Mouse (Mus musculus) layer of hippocampus, postnatal 10 days (tissue): ENCODE measurements around the gene Cdh22. TPM values are rescaled to one million over a fixed set of nuclear protein-coding genes. Genes with fewer than 3 reads are reported as not detected.

Experiments used
- DNase-seq, 2 experiments: peaks; one replicate each; pipeline ENCODE4 v3.0.0; 2021; ENCODE audit warnings: low spot score in 2 of 2
- total RNA-seq, 2 experiments: library from RNA; stranded (reverse); gene quantifications; 2 replicates each; pipeline ENCODE4 v1.2.3; 2021

Cdh22 gene
- total RNA-seq, 2 experiments from 2014 or later, result 13.5 to 15.8 TPM

GRCm38 (mm10) chr2:165211426-165212079, 23.1 kb downstream of the Cdh22 start:
- DNase-seq, result no peak

DNA sequence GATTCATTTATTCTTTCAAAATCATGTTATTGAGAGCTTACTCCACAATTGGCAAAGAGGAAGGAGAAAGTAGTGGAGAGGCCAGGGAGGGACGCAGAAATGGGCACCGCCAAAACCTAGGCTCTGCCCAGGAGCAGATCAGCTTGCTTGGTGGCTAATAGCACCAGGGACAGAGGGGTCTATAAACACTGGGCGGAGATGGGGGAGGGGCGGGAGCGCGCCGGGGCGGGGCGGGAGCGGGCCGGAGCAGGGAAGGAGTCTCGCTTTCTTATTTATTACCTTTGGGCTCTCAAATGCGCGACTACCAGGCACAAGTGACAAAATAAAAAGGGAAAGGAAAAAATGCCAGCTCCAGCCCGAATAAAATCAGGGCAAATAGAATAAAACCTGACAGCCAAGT, 23.7 kb downstream of the Cdh22 start:
- DNase-seq, result no peak

GRCm38 (mm10) chr2:165207689-165208088, 27.0 kb downstream of the Cdh22 start:
- no peak for DNase-seq

GRCm38 (mm10) chr2:165207086-165207485, 27.6 kb downstream of the Cdh22 start:
- DNase-seq, result no peak

- no peak for DNase-seq
Observed at GRCm38 (mm10) chr2:165205486-165205885, 29.2 kb downstream of the Cdh22 start.

DNA sequence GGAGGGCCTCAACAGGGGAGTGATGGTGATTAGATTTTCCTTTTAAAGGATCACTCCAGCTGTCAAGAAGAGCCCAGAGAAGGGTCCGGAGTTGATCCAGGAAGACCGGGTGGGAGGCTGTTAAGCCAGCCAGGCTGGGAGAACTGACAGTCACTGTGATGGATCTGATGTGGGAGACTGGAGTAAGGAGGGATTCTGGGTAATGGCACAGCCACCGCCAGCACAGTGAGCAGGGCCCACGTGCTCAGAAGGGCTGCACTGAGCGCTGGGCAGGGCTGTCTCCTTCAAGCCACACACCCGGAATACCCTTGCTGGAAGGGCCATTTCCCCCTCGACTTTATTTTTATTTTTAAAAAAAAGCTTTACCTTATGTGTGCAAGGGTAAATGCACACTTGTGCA, 29.7 kb downstream of the Cdh22 start:
- no peak for DNase-seq

GRCm38 (mm10) chr2:165201761-165202751, 32.6 kb downstream of the Cdh22 start:
- peak; percentile 46 to 57 for DNase-seq

GRCm38 (mm10) chr2:165197546-165197945, 37.1 kb downstream of the Cdh22 start:
- DNase-seq, result no peak

DNA sequence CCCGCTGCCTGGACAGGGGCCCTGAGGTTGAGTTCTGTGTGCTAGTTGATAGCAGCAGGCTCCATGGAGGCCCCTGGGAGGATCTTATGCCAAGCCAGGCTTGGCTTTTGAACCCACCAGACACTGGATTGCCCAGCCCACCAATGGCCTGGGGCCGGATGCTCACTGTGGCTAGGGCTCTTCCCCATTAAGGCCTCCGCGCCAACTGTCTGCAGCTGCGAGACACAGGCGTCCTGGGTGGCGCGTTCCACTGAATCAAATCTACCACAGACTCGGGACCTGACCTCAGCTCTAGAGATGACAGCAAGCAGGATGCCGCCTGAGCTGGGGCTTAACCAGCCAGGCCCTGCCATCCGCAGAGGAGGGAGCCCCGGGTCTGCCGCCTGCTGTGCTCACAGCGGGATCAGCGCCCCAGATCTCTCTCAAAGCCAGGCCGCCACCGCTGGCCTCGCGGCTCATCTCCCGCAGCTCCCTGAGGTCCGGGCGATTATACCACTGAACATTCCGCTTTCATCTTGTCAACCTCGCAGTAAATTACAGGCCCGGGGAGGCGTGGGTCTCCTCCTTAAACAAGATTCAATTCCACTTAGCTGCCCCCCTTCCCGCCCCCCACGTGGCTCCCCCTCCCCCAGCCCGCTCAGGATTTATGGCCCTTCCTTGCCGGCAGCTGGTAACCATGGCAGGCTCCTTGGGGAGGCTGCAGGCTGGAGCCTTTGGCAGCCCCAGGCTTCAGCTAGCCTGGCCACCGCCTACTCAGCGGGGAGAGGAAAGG, 39.1 kb downstream of the Cdh22 start:
- DNase-seq, result no peak

DNA sequence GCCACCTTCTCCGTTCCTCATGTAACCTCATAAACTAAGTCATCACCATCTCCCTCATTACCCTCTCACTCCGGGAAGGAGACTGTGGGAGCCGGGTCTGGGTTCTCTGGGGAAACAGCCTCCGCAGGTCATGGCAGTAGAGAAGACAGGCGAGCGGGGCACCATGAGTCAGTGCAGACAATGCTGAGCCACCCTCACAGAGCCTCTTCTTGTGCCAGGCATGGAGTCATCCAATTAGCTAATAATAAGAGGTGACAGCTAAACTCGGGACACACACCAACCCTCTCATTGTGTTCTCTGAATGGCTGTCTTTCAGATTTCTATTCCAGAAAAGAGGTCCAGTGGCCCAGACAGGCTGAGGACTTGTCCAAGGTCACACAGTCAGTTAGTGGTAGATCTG, 43.2 kb downstream of the Cdh22 start:
- DNase-seq, result no peak

GRCm38 (mm10) chr2:165189546-165189945, 45.1 kb downstream of the Cdh22 start:
- no peak for DNase-seq

DNA sequence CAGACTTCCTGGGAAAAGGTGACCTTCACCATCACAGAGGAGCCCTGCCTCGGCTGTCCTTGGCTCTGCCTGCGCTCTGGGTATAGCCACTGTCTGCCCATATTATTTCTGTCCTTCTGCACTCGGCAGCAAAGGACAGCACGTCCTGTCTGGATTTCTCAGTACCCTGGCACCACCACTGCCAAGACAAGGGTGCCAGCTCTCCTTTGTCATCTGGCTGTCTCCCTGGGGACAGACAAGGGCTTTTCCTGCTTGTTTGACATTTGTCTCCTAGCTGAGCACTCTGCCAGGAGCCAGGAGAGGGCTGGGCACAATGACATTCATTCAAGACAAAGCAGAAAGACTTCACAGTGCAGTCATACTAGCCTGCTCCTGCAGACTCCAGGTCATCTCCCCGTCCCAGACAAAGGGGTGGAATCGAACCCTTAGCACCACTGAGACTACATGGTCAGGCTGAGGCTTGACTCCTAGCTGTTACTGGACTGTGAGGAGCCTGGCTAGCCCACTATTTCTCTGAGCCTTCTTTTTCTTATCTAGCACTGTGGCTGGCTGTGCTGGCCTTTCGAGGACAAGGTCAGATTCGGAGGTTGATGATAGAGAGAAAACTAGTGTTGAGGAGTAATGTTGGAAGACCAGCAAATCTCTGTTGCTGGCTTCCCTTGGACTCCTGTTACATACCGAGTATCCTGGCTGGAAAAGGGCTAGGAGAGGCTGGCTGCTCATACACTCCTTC, 46.8 kb downstream of the Cdh22 start:
- no peak for DNase-seq

GRCm38 (mm10) chr2:165184015-165184633, 50.5 kb downstream of the Cdh22 start:
- DNase-seq, result peak; percentile 38 to 65

DNA sequence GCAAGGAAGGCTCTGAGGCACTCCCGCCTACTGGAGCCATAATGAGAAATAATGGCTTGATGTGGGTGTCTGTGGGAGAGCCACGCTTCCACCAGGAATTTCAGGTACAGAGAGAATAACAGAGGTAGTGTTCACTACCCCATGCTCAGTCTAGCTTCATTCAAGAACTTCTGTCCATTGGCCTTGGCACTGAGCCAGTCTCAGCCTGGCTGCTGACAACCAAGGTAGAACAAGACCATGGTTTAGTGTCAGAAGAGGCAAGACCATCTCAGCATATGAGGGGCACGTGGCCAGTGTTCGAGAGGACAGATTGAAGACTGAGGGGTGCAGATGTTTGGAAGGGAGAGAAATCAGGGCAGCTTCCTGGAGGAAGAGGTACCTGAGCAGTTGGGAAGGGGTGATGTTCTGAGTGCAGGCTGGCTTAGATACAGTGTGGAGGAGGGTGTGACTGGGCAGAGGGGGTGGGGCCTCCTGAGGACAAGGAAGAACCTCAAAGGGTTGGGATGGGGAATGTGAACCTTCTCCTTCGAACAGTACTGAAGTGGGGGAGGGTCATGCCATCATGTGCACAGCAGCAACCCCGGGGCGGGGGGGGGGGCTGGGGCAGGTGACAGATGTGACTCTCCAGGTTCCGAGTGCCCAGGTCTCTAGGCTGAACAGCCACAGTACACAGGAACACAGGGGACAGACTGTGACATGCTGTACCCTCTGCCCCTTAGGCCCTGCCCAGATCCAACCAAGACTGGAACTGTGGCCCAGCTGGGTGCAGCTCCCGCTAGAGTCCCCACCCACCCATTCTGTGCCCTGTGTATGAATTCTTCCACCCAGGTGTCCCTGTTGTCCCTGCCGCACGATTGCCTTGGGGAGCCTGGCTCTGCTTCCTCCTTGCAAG, 52.3 kb downstream of the Cdh22 start:
- DNase-seq, result no peak

DNA sequence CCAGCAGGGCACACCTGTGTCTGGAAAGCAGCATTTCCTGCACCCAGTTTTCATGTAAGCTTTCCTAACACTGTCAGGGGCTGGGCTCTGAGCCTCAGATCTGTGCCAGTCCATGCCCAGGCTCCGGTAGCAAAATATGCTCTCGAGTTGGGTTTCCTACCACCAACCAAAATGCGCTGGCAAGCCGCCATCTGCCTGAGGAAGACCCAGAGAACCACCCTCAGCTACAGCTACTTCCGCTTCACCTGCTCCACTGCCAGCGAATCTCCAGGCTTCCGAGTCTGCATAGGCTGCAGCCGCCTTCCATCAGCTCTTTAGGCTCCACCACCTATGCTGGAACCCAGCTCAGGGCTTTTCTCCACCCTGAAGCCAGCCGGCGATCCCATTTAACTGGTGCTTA, 55.4 kb downstream of the Cdh22 start:
- DNase-seq, result no peak

GRCm38 (mm10) chr2:165176965-165177364, 57.7 kb downstream of the Cdh22 start:
- no peak for DNase-seq

DNA sequence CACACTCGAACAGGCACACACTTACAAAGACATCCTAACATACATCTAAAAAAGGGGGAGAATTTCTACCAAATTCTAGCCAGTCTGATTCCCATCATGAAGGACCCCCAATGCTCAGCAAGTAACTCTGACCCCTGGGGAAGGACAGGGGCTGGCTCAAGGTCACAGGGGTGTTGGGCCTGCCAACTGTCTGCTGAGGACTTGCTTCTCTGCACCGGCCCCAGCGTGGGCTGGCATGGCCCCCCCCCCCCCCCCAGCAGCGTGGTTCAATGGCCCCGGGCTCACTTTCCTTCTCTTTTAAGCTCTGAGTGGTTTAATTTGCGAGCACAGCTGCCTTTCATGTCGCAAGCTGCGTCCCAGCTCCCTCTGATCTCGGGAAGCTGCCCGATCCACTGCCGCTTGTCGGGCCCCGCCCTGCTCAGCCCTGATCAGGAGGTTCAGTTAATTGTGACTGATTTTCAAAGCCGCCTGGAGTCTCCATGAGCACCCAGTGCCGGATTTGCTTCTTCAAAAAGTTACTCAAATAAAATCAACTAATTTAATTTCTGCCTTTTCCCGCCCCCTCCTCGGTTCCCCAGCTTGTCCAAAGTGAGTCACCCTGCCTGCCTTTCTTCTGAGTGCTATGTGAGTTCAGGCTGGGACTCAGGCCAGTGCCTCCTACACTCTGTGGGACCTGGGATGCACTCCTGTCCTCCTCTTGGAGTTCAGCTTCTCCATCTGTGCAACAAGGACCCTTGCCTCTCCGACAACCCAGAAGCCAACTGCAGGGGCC, 67.8 kb downstream of the Cdh22 start:
- no peak for DNase-seq

DNA sequence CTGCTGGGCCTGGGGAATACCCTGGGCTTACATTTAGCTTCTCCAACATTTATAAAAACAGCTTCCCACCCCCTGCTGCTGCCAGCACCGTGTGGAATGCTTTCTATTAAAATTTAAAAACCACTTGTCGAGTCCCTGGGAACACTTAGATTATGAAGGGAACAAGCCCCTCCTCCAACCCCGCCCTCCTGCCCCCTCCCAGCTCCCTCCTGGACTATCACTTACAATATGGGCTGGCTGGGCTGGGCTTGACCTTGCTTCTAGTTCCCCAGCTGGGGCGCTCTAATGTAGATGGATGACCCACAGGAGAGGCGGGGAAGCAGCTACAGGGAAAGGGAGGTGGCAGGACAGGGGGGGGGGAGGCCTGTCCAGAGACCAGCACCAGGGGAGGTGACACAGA, 72.4 kb downstream of the Cdh22 start:
- no peak for DNase-seq

DNA sequence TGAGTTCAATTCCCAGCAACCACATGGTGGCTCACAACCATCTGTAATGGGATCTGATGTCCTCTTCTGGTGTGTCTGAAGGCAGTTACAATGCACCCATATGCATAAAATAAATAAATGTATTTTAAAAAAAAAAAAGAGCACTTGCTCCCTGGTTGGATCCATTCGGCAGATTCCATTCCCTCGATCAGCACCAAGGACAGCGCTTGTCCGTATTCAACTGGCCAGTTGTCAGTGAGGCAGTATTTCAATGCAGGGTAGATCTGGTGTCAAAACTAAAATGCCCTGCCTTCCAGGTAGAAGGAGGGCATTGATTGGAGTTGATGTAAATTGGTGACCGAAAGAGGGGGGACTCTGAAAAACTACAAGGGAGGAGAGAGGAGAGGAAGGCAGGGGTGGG, 74.2 kb downstream of the Cdh22 start:
- peak; percentile 32 to 41 for DNase-seq
